Mouse (Mus musculus) G1E-ER4 (cell line): ENCODE results near the gene Tbc1d21. TPM values are rescaled to one million over a fixed set of nuclear protein-coding genes. Genes with fewer than 3 reads are reported as not detected.

ENCODE experiments used
- GATA1 ChIP-seq: IDR thresholded peaks from one replicate; pipeline ENCODE4 v1.8.0; 2012; ENCODE audit warnings: low read length, inconsistent platforms
- polyA plus RNA-seq: library from polyadenylated mRNA; stranded (reverse); fragments of >175 nt; gene quantifications from 2 replicates; pipeline ENCODE4 v1.2.3, GENCODE M21; 2012

Tbc1d21 gene
- polyA plus RNA-seq, 1 experiment: not detected

- TF ChIP-seq GATA1: no peak
These were observed 54.4 kb downstream of the Tbc1d21 start for GRCm38 (mm10) chr9:58315850-58316249.

- TF ChIP-seq GATA1: no peak
These were observed 55.4 kb downstream of the Tbc1d21 start for GRCm38 (mm10) chr9:58314682-58315360.

GRCm38 (mm10) chr9:58312944-58313359 lies 57.3 kb downstream of the Tbc1d21 start, which contains the start of gene Loxl1:
Gene Loxl1 (minus strand): TSS chr9:58313186.
- no peak for TF ChIP-seq GATA1

- TF ChIP-seq GATA1: no peak
These were observed 57.9 kb downstream of the Tbc1d21 start for GRCm38 (mm10) chr9:58312196-58312943.

- no peak for TF ChIP-seq GATA1
These were observed 58.9 kb downstream of the Tbc1d21 start for GRCm38 (mm10) chr9:58311191-58311910.

- TF ChIP-seq GATA1: no peak
These were observed 60.1 kb downstream of the Tbc1d21 start for GRCm38 (mm10) chr9:58310043-58310660.

Other genes starting within 250 kb of the Tbc1d21 start
- gene Islr, start 166.1 kb downstream of the Tbc1d21 start, polyA plus RNA-seq: not detected in 2 replicates
- gene Islr2, start 166.1 kb downstream of the Tbc1d21 start, polyA plus RNA-seq: 0.05 and 0.09 TPM in 2 replicates
- 193 and 239 TPM in 2 replicates for gene Pml, start 120.7 kb downstream of the Tbc1d21 start, polyA plus RNA-seq
- 4.7 and 5.7 TPM in 2 replicates for gene Stoml1, start 117.3 kb downstream of the Tbc1d21 start, polyA plus RNA-seq
- not detected in 2 replicates for gene Loxl1, start 57.3 kb downstream of the Tbc1d21 start, polyA plus RNA-seq
- gene Insyn1, start 118.1 kb upstream of the Tbc1d21 start, polyA plus RNA-seq: not detected in 2 replicates
- gene Cd276, start 185.0 kb upstream of the Tbc1d21 start, polyA plus RNA-seq: not detected in 2 replicates
- gene Nptn, start 211.8 kb upstream of the Tbc1d21 start, polyA plus RNA-seq: 132 and 193 TPM in 2 replicates